Mouse (Mus musculus) layer of hippocampus, postnatal 36 days (tissue): Measurements from ENCODE around the gene Stxbp5. TPM values are rescaled to one million over a fixed set of nuclear protein-coding genes. Genes with fewer than 3 reads are reported as not detected.

Experiments
- DNase-seq, 2 experiments: peaks; one replicate each; pipeline ENCODE4 v3.0.0; 2022
- total RNA-seq, 2 experiments: library from RNA; stranded (reverse); gene quantifications; 2 replicates each; pipeline ENCODE4 v1.2.3; 2021

Gene Stxbp5
- total RNA-seq, 2 experiments from 2014 or later: 113 to 116 TPM

- DNase-seq: no peak
These were observed 44.1 kb downstream of the Stxbp5 start for GRCm38 (mm10) chr10:9856792-9857191.

DNA sequence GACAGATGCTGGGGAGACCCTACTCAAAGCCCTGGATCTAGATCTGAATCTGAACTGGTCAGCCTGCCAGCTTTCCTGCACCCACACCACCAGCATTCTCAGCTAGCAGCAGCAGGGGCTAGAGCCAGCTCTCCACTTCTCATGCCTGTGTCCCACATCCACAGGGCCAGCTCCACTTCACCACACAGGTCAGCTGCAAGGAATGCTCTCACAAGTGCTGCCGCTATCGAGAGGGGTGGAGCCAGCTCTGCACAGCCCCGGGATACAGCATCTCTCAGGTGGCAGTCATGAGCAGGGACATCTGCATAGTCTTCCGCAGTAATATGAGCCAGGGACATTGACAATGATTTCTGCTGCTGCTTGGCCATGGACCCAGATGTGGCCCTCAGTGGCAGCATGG is 54.5 kb downstream of the Stxbp5 start:
- no peak for DNase-seq

DNA sequence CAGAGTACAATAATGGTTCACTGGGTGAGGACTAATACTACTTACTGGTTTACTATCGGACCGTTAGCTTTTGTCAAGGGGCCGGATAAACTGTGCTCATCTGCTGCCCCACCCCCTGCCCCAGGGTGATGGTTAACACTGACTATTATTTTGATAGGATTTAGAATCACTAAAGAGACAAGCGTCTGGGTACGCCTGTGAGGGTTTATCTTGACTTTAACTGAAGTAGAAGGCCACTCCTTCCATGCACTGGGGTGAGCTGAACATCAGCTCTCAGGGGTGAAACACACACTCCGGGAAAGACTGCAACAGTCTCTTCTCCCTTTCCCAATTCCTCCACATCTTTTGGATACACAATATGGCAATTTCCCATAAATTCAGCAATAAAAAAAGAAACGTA is 61.5 kb downstream of the Stxbp5 start:
- DNase-seq: no peak

DNA sequence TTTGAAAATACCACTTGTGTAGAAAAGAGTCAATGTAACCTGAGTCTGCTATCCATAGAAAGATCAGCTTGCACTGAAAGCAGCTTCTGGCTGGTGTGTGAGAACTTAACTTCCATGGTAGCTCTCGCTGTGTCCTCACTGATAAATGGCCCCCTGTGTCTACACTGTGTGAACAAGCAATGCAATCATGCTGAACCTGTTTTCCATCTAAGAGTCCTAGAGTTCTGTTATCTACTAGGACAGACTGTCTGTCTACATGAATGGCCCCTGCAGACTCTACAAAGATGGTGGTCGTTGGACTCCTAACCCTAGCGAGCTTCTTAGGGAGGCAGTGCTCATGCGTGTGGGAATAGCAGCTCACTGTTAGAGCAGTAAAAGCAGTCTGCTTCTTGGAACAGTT is 65.9 kb downstream of the Stxbp5 start:
- DNase-seq: no peak

- no peak for DNase-seq
These were observed 67.9 kb downstream of the Stxbp5 start for GRCm38 (mm10) chr10:9832937-9833336.

- DNase-seq: no peak
These were observed 71.1 kb downstream of the Stxbp5 start for GRCm38 (mm10) chr10:9829744-9830143.

DNA sequence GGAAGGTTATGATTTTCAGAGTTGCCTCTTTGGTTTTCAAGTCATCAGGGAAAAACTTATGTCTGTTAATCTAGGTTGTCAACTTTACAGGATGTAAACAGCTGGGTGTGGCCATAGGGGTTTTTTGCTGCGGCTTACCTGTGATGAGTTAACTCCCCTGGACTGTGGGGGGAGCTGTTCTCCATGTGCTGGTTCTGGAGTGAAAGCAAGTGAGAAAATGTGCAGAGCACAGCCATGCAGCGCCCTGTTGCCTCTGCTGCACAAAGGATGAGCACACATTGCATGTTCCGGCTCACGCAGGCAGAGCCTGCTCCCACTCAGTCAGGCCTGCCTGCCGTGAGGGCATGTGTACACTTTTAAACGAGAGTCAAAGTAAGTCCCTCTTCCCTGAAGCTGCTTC is 79.6 kb downstream of the Stxbp5 start:
- no peak for DNase-seq

- DNase-seq: no peak
These were observed 82.3 kb downstream of the Stxbp5 start for GRCm38 (mm10) chr10:9818574-9818973.

GRCm38 (mm10) chr10:9813926-9814325 is 87.0 kb downstream of the Stxbp5 start:
- no peak for DNase-seq

DNA sequence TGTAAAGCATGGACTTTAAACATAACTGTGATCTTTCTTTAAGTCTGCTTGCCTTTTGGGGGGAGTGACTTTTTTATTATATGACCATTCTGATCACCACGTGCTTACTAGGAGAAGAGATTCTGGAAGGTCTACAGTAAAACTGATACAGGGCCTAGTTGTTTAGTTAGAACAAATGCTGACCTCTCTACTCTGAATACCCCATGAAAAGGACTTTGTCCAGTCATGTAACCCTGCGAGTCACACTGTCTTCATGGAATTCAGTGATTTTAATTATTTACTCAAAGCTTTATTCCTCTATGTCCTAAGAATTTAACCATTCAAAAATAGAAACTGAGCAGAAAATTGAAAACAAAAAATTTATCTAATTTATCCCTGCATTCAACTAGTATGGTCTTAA is 93.3 kb downstream of the Stxbp5 start:
- no peak for DNase-seq

DNA sequence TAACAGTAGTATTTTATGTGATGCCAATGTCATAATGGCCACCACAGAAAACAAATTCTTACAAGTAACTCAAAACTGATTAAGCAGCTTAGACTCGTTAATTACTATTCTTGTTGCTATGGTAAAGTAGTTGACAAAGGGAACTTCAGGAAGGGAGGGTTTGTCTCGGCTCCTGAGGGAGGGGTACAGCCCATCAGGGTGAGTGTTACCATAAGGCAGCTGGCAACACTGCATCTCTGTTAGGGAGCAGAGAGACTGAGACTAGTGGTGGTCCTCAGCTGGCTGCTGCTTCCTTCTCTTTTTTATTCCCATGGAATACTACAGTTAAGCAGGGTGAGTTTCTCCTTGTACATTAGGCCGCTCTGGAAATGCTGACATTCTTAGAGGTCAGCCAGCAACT is 95.5 kb downstream of the Stxbp5 start:
- no peak for DNase-seq

GRCm38 (mm10) chr10:9803126-9803525 is 97.8 kb downstream of the Stxbp5 start:
- no peak for DNase-seq

DNA sequence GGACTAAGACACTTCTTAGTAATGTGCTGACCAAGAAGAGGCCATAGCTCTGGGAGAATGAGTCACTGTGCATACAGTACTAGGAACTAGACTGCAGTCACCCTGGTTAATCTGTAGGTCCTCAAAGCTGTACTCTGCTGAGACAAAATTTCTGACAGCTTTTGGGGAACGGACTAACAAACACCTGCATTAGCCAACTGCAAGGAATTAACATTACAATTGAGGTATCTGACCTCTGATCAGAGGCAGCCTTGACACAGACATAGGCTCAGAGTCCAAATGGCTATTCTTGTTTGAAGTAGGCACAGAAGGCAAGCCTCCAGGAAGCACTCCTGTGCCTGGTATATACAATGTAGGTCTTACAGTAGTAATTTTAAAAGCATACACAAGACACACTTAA is 99.3 kb downstream of the Stxbp5 start:
- DNase-seq: no peak

GRCm38 (mm10) chr10:9799085-9799484 is 101.8 kb downstream of the Stxbp5 start:
- DNase-seq: no peak

GRCm38 (mm10) chr10:9796429-9796828 is 104.5 kb downstream of the Stxbp5 start:
- no peak for DNase-seq

DNA sequence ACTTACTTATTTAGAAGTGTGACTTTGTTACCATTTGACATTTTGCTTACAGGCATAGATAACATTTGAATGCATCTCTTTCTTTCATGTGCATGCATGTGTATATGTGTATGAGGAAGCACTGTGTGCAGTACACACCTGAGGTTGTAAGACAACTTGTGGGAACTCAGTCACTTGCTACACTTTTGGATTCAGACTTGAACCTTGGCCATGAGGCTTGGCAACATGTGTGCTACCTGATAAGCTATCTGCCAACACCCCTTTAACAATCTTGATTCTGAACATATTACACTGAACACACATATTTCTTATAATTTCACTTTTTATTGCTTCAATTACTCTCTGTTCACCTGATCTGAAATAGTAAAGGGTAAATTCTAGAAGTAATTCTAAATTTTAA is 106.5 kb downstream of the Stxbp5 start:
- DNase-seq: no peak

GRCm38 (mm10) chr10:9790947-9791346 is 109.9 kb downstream of the Stxbp5 start:
- no peak for DNase-seq

GRCm38 (mm10) chr10:9786461-9786860 is 114.4 kb downstream of the Stxbp5 start:
- no peak for DNase-seq

- no peak for DNase-seq
These were observed 115.2 kb downstream of the Stxbp5 start for GRCm38 (mm10) chr10:9785651-9786050.

DNA sequence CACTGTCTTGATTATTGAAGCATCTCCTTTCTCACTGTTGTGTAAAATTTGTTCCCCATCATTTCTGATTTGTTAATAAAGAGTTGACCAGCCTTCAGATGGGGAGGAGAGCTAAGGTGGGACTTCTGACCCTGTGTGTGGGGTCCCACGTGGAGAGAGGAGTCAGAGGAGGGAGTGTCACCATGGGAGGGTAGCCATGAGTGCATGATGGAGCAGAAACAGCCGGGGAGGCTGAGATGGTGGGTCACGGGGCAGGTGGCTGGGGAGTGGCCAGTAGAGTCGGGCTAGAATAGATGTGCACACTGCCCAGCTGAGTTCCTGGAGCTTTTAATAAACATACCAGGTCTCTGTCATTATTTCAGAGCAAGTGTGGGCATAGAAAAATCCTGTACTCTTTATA is 121.0 kb downstream of the Stxbp5 start:
- DNase-seq: no peak

DNA sequence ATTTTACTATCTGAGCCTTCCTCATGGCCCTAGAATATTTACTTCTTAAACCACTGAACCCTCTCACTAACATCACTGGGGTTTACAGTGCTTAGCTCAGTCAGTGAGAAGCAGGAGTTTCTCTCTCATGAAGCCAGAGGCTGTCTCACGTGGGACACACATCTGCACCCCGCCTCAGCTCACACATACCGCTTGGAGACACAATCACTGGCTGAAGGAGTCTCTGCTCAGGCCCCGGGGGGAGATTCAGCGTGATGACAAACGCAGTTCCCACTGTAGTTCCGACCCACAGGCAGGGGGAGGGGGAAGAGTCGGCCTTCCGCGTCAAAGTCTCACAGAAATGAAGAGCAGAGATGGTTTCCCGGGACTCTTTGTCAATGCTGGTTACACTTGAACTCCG is 130.6 kb downstream of the Stxbp5 start:
- no peak for DNase-seq

GRCm38 (mm10) chr10:9763831-9764230 is 137.0 kb downstream of the Stxbp5 start:
- no peak for DNase-seq

GRCm38 (mm10) chr10:9760264-9760663 is 140.6 kb downstream of the Stxbp5 start:
- no peak for DNase-seq

GRCm38 (mm10) chr10:9756546-9756945 is 144.3 kb downstream of the Stxbp5 start:
- no peak for DNase-seq

DNA sequence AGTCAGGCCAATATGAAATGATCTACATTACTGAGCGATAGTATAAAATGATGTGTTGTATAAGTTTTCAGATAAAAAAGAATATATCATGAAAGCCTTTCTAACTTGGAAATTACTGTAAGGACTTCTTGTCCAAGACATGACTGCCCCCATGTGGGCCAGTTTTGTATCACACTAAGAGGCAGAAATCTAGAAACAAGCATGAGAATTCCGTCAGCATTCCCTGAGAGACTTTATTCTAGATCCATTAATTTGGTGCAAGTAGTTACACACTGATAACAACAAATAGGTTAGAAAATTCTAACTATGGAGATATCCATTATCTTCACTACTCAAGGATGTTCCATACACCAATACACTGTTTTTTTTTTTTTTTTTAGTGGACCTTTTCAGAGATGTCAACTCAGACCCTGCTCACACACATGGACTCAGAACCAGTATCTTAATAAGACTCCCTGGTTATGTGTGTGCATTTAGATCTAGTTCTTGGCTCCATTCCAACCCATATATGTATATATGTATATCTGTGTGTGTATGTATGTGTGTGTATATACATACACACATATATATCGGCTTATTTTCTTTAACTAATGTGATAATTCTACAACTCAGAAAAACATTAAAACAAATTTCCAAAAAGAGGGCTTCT is 145.9 kb downstream of the Stxbp5 start:
- peak in 1 of 2 experiments; percentile 64 for DNase-seq
